Mouse (Mus musculus): ENCODE results near the gene Unc5c. TPM values are rescaled to one million over a fixed set of nuclear protein-coding genes. Genes with fewer than 3 reads are reported as not detected.

The Unc5c gene
- polyA plus RNA-seq, 1 experiment from 2014 or later: 14.2 TPM

DNA sequence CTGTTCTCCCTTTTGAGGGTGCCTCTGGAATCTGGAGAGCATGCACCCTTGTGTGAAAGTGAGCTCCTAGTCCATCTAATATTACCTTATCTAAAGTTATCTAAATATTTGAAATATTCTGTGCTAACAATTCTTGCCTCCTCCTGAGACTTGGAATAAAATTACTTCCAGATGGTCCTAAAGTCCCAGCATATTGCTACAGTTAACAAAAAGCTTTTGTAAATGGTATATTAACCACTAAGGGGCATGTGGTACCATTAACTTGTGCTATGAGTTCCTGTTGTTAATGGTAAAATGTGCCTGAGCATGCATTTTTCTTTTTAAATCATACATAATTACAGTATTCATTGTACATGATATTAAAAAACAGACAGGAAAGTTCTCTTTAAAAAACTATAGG, 63.7 kb downstream of the Unc5c start:
- Histone ChIP-seq H3K4me2 (replicated peaks) (no peak overlapping the region), H3K4me3 (no peak overlapping the region), H3K9me3 (no peaks in the 10 kb centered on the region), H3K9ac (no peak overlapping the region), H3K36me3 (no peaks in the 10 kb centered on the region), H3K4me1 (no peaks in the 10 kb centered on the region), H3K27me3 (replicated peaks) (no peaks in the 10 kb centered on the region), H3K27ac (no peak overlapping the region)
- no peak for ATAC-seq (ENCODE audit: low FRiP score, low read depth)

- no peaks in the 10 kb centered on the region for H3K9me3 ChIP-seq
- H3K27me3 ChIP-seq (replicated peaks): no peaks in the 10 kb centered on the region
- no peak for ATAC-seq (ENCODE audit: low FRiP score, low read depth)
- H3K9ac ChIP-seq: no peak overlapping the region
- H3K27ac ChIP-seq: no peak overlapping the region
- H3K4me2 ChIP-seq (replicated peaks): no peak overlapping the region
- no peak overlapping the region for H3K4me3 ChIP-seq
- no peaks in the 10 kb centered on the region for H3K4me1 ChIP-seq
- no peaks in the 10 kb centered on the region for H3K36me3 ChIP-seq
Observed at GRCm38 (mm10) chr3:141529599-141529998, 64.6 kb downstream of the Unc5c start.

DNA sequence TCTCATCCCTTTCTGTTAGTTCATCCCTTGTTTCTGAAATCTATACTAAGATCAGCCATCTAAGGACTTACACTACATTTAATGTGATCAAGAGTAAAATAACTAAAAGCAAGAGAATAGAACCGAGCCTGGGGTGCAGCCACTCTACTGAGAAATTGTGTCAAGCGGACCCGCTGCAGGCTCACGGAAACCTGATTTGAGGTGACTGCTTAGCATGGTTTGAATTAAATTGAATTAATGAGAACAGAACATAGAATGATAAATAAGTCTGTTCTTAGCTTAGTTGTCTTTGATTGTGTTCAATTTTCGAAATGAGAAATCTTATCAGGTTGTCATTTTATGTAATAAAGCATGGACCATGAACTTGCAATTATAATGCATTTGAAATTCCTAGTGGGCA, 68.8 kb downstream of the Unc5c start:
- Histone ChIP-seq H3K27me3 (replicated peaks) (no peaks in the 10 kb centered on the region), H3K4me2 (replicated peaks) (no peak overlapping the region), H3K36me3 (no peaks in the 10 kb centered on the region), H3K9ac (no peak overlapping the region), H3K4me3 (no peak overlapping the region), H3K27ac (no peak overlapping the region), H3K9me3 (no peaks in the 10 kb centered on the region), H3K4me1 (no peaks in the 10 kb centered on the region)
- no peak for ATAC-seq (ENCODE audit: low FRiP score, low read depth)
- 82% methylated on average over 5 of the region's 5 CpGs for WGBS

- Histone ChIP-seq H3K4me3 (no peak overlapping the region), H3K27ac (no peak overlapping the region), H3K36me3 (no peaks in the 10 kb centered on the region), H3K9ac (no peak overlapping the region), H3K4me2 (replicated peaks) (no peak overlapping the region), H3K4me1 (no peaks in the 10 kb centered on the region), H3K9me3 (no peaks in the 10 kb centered on the region), H3K27me3 (replicated peaks) (no peaks in the 10 kb centered on the region)
- 69% methylated on average over 5 of the region's 5 CpGs for WGBS
- no peak for ATAC-seq (ENCODE audit: low FRiP score, low read depth)
Observed at GRCm38 (mm10) chr3:141536857-141537256, 71.8 kb downstream of the Unc5c start.

DNA sequence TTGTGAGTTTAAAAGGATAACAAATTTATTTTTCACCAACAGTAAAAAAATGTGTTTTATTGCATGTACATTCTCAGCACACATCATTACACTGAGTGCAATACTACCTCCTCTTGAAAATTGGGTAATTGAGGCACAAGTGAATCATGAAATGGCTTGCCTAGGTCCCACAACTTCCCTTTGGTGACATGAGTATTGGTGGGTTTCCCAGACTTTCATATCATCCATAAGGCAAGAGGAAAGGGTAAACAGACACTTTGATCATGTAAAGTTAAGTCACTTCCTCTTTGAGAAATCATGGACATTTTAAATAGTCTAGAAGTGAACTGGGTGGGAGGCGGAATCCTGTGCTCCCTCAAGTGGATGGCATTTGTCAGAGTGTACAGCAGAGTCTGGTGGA, 73.1 kb downstream of the Unc5c start:
- Histone ChIP-seq H3K27me3 (replicated peaks) (no peaks in the 10 kb centered on the region), H3K4me1 (no peaks in the 10 kb centered on the region), H3K9me3 (no peaks in the 10 kb centered on the region), H3K9ac (no peak overlapping the region), H3K4me2 (replicated peaks) (no peak overlapping the region), H3K4me3 (no peak overlapping the region), H3K36me3 (no peaks in the 10 kb centered on the region), H3K27ac (no peak overlapping the region)
- ATAC-seq (ENCODE audit: low FRiP score, low read depth): no peak
- whole genome bisulfite sequencing: 94% methylated on average over 1 of the region's 1 CpGs

- H3K4me3 ChIP-seq: no peak overlapping the region
- no peaks in the 10 kb centered on the region for H3K36me3 ChIP-seq
- ATAC-seq (ENCODE audit: low FRiP score, low read depth): no peak
- H3K27ac ChIP-seq: no peak overlapping the region
- no peaks in the 10 kb centered on the region for H3K27me3 ChIP-seq (replicated peaks)
- WGBS: 77% methylated on average over 7 of the region's 7 CpGs
- H3K9me3 ChIP-seq: no peaks in the 10 kb centered on the region
- no peak overlapping the region for H3K4me2 ChIP-seq (replicated peaks)
- H3K4me1 ChIP-seq: no peaks in the 10 kb centered on the region
- H3K9ac ChIP-seq: no peak overlapping the region
Observed at GRCm38 (mm10) chr3:141540749-141541148, 75.7 kb downstream of the Unc5c start.

GRCm38 (mm10) chr3:141547341-141547814, 82.4 kb downstream of the Unc5c start:
- WGBS: 55% methylated on average over 5 of the region's 5 CpGs
- Histone ChIP-seq H3K36me3 (no peaks in the 10 kb centered on the region), H3K4me2 (replicated peaks) (no peak overlapping the region), H3K9me3 (no peaks in the 10 kb centered on the region), H3K9ac (no peak overlapping the region), H3K27ac (no peak overlapping the region), H3K4me1 (peaks cover 8% of the 10 kb centered on the region), H3K4me3 (no peak overlapping the region), H3K27me3 (replicated peaks) (no peaks in the 10 kb centered on the region)
- no peak for ATAC-seq (ENCODE audit: low FRiP score, low read depth)

- ATAC-seq (ENCODE audit: low FRiP score, low read depth): no peak
- H3K4me3 ChIP-seq: no peak overlapping the region
- WGBS: 20% methylated on average over 3 of the region's 3 CpGs
- H3K27me3 ChIP-seq (replicated peaks): no peaks in the 10 kb centered on the region
- no peak overlapping the region for H3K4me2 ChIP-seq (replicated peaks)
- no peak overlapping the region for H3K9ac ChIP-seq
- peaks cover 8% of the 10 kb centered on the region for H3K4me1 ChIP-seq
- no peak overlapping the region for H3K27ac ChIP-seq
- H3K36me3 ChIP-seq: no peaks in the 10 kb centered on the region
- no peaks in the 10 kb centered on the region for H3K9me3 ChIP-seq
Observed at GRCm38 (mm10) chr3:141549661-141550060, 84.6 kb downstream of the Unc5c start.

DNA sequence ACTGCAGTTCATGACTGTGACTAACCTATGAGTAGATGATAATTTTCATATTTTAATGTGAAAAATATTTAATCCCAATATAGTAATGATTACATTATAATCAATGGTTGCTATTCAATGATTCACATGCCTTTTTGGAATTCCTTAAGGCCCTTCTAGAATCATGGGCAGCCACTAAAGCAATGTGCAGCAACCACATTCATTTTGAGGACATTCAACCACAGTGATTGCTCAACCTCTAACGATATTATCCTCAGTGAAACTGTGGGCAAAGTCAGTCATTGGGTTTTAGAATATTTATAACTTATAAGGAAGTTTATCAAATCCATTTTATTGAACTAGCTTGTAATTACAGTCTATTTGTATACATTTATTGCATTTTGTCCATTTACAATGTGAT, 87.9 kb downstream of the Unc5c start:
- Histone ChIP-seq H3K9ac (no peak overlapping the region), H3K4me2 (replicated peaks) (no peak overlapping the region), H3K4me3 (no peak overlapping the region), H3K27me3 (replicated peaks) (no peaks in the 10 kb centered on the region), H3K36me3 (no peaks in the 10 kb centered on the region), H3K27ac (no peak overlapping the region), H3K9me3 (no peaks in the 10 kb centered on the region), H3K4me1 (peaks cover 8% of the 10 kb centered on the region)
- no peak for ATAC-seq (ENCODE audit: low FRiP score, low read depth)
- 87% methylated on average over 1 of the region's 1 CpGs for WGBS

DNA sequence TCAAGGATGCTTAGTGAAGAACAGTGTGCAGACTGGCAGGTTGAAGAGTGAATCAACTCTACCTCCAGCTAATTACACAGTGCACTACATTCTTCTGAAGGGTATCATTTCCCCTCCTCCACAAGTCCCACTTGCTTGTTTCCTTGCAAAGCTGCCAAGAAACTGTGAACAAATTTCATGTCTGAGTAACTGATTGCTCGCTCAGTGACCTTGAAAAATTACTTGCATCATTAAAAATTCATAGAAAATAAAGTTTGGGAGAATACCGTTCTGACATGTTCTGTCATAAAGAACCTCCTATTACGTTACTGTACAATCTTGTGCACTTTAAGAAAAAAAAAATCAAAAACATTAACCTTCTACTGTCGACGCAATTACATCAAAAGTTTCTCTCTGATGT, 92.1 kb downstream of the Unc5c start:
- no peak for ATAC-seq (ENCODE audit: low FRiP score, low read depth)
- Histone ChIP-seq H3K4me3 (no peak overlapping the region), H3K36me3 (no peaks in the 10 kb centered on the region), H3K4me2 (replicated peaks) (no peak overlapping the region), H3K27me3 (replicated peaks) (no peaks in the 10 kb centered on the region), H3K27ac (no peak overlapping the region), H3K4me1 (no peaks in the 10 kb centered on the region), H3K9ac (no peak overlapping the region), H3K9me3 (no peaks in the 10 kb centered on the region)
- WGBS: 88% methylated on average over 5 of the region's 5 CpGs

- H3K4me3 ChIP-seq: no peak overlapping the region
- H3K4me2 ChIP-seq (replicated peaks): no peak overlapping the region
- H3K36me3 ChIP-seq: no peaks in the 10 kb centered on the region
- WGBS: 77% methylated on average over 6 of the region's 6 CpGs
- ATAC-seq (ENCODE audit: low FRiP score, low read depth): no peak
- no peak overlapping the region for H3K9ac ChIP-seq
- no peak overlapping the region for H3K27ac ChIP-seq
- H3K4me1 ChIP-seq: no peaks in the 10 kb centered on the region
- no peaks in the 10 kb centered on the region for H3K9me3 ChIP-seq
- peaks cover 8% of the 10 kb centered on the region; the same call in 1 of the 2 replicates for H3K27me3 ChIP-seq (replicated peaks)
Observed at GRCm38 (mm10) chr3:141575076-141575688, 110.2 kb downstream of the Unc5c start.

DNA sequence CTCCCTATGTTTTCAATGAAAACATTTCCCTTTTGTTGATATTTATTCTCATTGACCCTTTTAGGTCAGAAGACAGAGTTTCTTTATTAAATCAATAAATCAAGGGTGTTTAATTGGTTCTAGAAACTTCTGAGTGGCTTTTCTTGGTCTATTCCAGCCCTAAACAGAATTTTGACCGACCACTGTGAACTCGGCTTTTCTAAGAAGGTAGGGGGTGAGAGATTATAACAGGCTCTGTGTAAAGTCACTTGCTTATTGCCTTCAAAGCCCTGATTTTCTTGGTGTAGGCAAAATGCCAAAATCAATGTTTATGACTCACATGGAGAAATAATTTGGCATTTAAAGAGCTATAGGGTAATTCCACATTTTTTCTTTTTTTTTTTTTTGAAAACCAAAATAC, 112.4 kb downstream of the Unc5c start:
- Histone ChIP-seq H3K9ac (no peak overlapping the region), H3K4me3 (no peak overlapping the region), H3K4me1 (peaks cover 5% of the 10 kb centered on the region; the same call in 1 of the 2 replicates), H3K4me2 (replicated peaks) (no peak overlapping the region), H3K36me3 (no peaks in the 10 kb centered on the region), H3K27ac (no peak overlapping the region), H3K27me3 (replicated peaks) (peaks cover 8% of the 10 kb centered on the region; the same call in 1 of the 2 replicates), H3K9me3 (no peaks in the 10 kb centered on the region)
- 60% methylated on average over 2 of the region's 2 CpGs for WGBS
- ATAC-seq (ENCODE audit: low FRiP score, low read depth): no peak

GRCm38 (mm10) chr3:141581190-141581891, 116.3 kb downstream of the Unc5c start:
- Histone ChIP-seq H3K9me3 (no peaks in the 10 kb centered on the region), H3K27ac (no peak overlapping the region), H3K4me3 (no peak overlapping the region), H3K27me3 (replicated peaks) (peaks cover 14% of the 10 kb centered on the region), H3K36me3 (no peaks in the 10 kb centered on the region), H3K4me2 (replicated peaks) (no peak overlapping the region), H3K9ac (no peak overlapping the region), H3K4me1 (peaks cover 5% of the 10 kb centered on the region; the same call in 1 of the 2 replicates)
- peak; percentile 76; the same call in 1 of the 2 replicates for ATAC-seq (ENCODE audit: low FRiP score, low read depth)

Measured in neural tube, embryonic 12.5 days (tissue).